Mouse (Mus musculus) hindbrain, embryonic 11.5 days (tissue): ENCODE results near the gene Ifnl3. TPM values are rescaled to one million over a fixed set of nuclear protein-coding genes. Genes with fewer than 3 reads are reported as not detected.

Source experiments
- ATAC-seq: fragments of 200-750 bp; cut with Nextera tagmentation; 2 replicates; pipeline ENCODE4 v1.8.0; 2017; ENCODE audit warnings: mild to moderate bottlenecking, moderate TSS enrichment, moderate library complexity; ENCODE audit not compliant: low FRiP score
- DNase-seq: peaks from one replicate; pipeline ENCODE4 v3.0.0-alpha.2; 2015; ENCODE audit warnings: low spot score
- H3K27ac ChIP-seq: fragments of 300-500 bp; sonication (generic); 2 replicates; pipeline ENCODE4 v1.5.1; 2014; ENCODE audit warnings: mild to moderate bottlenecking, low read depth, low read length
- H3K27me3 ChIP-seq: fragments of 300-500 bp; sonication (generic); 2 replicates; pipeline ENCODE4 v1.6.1; 2014; ENCODE audit warnings: mild to moderate bottlenecking, low read length, moderate library complexity, mixed read lengths; ENCODE audit not compliant: control insufficient read depth, insufficient read depth
- H3K36me3 ChIP-seq: fragments of 300-500 bp; sonication (generic); 2 replicates; pipeline ENCODE4 v1.6.1; 2014; ENCODE audit warnings: mild to moderate bottlenecking, low read length, moderate library complexity, mixed read lengths; ENCODE audit not compliant: control insufficient read depth, insufficient read depth
- H3K4me1 ChIP-seq: fragments of 300-500 bp; sonication (generic); replicated peaks from 2 replicates; pipeline ENCODE4 v1.6.1; 2014; ENCODE audit warnings: low read length, mixed read lengths; ENCODE audit not compliant: control insufficient read depth, insufficient read depth
- H3K4me2 ChIP-seq: fragments of 300-500 bp; sonication (generic); replicated peaks from 2 replicates; pipeline ENCODE4 v1.6.1; 2014; ENCODE audit warnings: mild to moderate bottlenecking, low read depth, low read length
- H3K4me3 ChIP-seq: fragments of 300-500 bp; sonication (generic); 2 replicates; pipeline ENCODE4 v1.5.1; 2014; ENCODE audit warnings: low read depth, low read length
- H3K9ac ChIP-seq: fragments of 300-500 bp; sonication (generic); 2 replicates; pipeline ENCODE4 v1.6.1; 2014; ENCODE audit warnings: low read depth, low read length
- H3K9me3 ChIP-seq: fragments of 300-500 bp; sonication (generic); 2 replicates; pipeline ENCODE4 v1.6.1; 2016; ENCODE audit warnings: low read length; ENCODE audit not compliant: control insufficient read depth
- WGBS: fragments of 180-500 bp; shearing (Covaris S2); extraction: QIAGEN DNeasy Blood & Tissue Kit; methylation state at CpG from one replicate; pipeline ENCODE4 v1.1.7; 2014; 5-methylcytosine and 5-hydroxymethylcytosine counted together
- polyA plus RNA-seq: library from polyadenylated mRNA; unstranded; fragments of >200 nt; fragmentation: Nextera tagmentation; extraction: Ambion mirVana; gene quantifications from 2 replicates; pipeline ENCODE4 v1.2.1, GENCODE M21; 2014

The Ifnl3 gene
- polyA plus RNA-seq, 1 experiment from 2014 or later, result not detected

GRCm38 (mm10) chr7:28555939-28556535 lies 33.4 kb downstream of the Ifnl3 start:
- H3K4me2 ChIP-seq, result no peak overlapping the region
- no peaks in the 10 kb centered on the region for H3K4me1 ChIP-seq
- no peaks in the 10 kb centered on the region for H3K9me3 ChIP-seq
- peaks cover 3% of the 10 kb centered on the region; the same call in 1 of the 2 replicates for H3K36me3 ChIP-seq
- no peak overlapping the region for H3K4me3 ChIP-seq
- no peak overlapping the region for H3K27ac ChIP-seq
- no peak overlapping the region for H3K9ac ChIP-seq
- WGBS, result 25% methylated on average over 5 of the region's 5 CpGs
- DNase-seq, result no peak
- ATAC-seq, result no peak
- H3K27me3 ChIP-seq, result no peaks in the 10 kb centered on the region

- H3K27me3 ChIP-seq, result no peaks in the 10 kb centered on the region
- H3K9me3 ChIP-seq, result no peaks in the 10 kb centered on the region
- no peak for DNase-seq
- H3K9ac ChIP-seq, result no peak overlapping the region
- no peaks in the 10 kb centered on the region for H3K4me1 ChIP-seq
- H3K4me2 ChIP-seq, result no peak overlapping the region
- no peak overlapping the region for H3K27ac ChIP-seq
- 81% methylated on average over 5 of the region's 5 CpGs for WGBS
- no peak overlapping the region for H3K4me3 ChIP-seq
- no peak for ATAC-seq
- H3K36me3 ChIP-seq, result peaks cover 3% of the 10 kb centered on the region; the same call in 1 of the 2 replicates
These were observed 34.4 kb downstream of the Ifnl3 start for GRCm38 (mm10) chr7:28557069-28557468.

- WGBS, result 73% methylated on average over 6 of the region's 6 CpGs
- DNase-seq, result no peak
- H3K27ac ChIP-seq, result no peak overlapping the region
These were observed 35.1 kb downstream of the Ifnl3 start for GRCm38 (mm10) chr7:28557708-28558107.

GRCm38 (mm10) chr7:28558486-28558885 lies 35.9 kb downstream of the Ifnl3 start:
- no peak overlapping the region for H3K4me3 ChIP-seq
- ATAC-seq, result no peak
- H3K36me3 ChIP-seq, result peaks cover 3% of the 10 kb centered on the region; the same call in 1 of the 2 replicates
- no peak overlapping the region for H3K9ac ChIP-seq
- H3K4me2 ChIP-seq, result no peak overlapping the region
- no peaks in the 10 kb centered on the region for H3K27me3 ChIP-seq
- no peaks in the 10 kb centered on the region for H3K9me3 ChIP-seq
- no peak for DNase-seq
- H3K27ac ChIP-seq, result no peak overlapping the region
- H3K4me1 ChIP-seq, result no peaks in the 10 kb centered on the region
- 51% methylated on average over 4 of the region's 4 CpGs for WGBS

More at GRCm38 (mm10) chr7:28557708-28558107, 35.1 kb downstream of the Ifnl3 start:
- no peaks in the 10 kb centered on the region for H3K4me1 ChIP-seq
- no peak for ATAC-seq
- no peaks in the 10 kb centered on the region for H3K27me3 ChIP-seq
- no peak overlapping the region for H3K4me2 ChIP-seq
- no peak overlapping the region for H3K4me3 ChIP-seq
- H3K9ac ChIP-seq, result no peak overlapping the region
- no peaks in the 10 kb centered on the region for H3K9me3 ChIP-seq
- H3K36me3 ChIP-seq, result peaks cover 3% of the 10 kb centered on the region; the same call in 1 of the 2 replicates

GRCm38 (mm10) chr7:28560856-28561255 lies 38.2 kb downstream of the Ifnl3 start:
- peaks cover 3% of the 10 kb centered on the region; the same call in 1 of the 2 replicates for H3K36me3 ChIP-seq
- ATAC-seq, result no peak
- no peak for DNase-seq
- WGBS, result 96% methylated on average over 10 of the region's 10 CpGs
- H3K4me2 ChIP-seq, result no peak overlapping the region
- H3K9ac ChIP-seq, result no peak overlapping the region
- H3K4me1 ChIP-seq, result no peaks in the 10 kb centered on the region
- no peak overlapping the region for H3K4me3 ChIP-seq
- H3K9me3 ChIP-seq, result no peaks in the 10 kb centered on the region
- H3K27ac ChIP-seq, result no peak overlapping the region
- no peaks in the 10 kb centered on the region for H3K27me3 ChIP-seq

- H3K27ac ChIP-seq, result no peak overlapping the region
- no peak overlapping the region for H3K4me2 ChIP-seq
- ATAC-seq (no peak), DNase-seq (no peak)
- no peak overlapping the region for H3K4me3 ChIP-seq
- H3K9ac ChIP-seq, result no peak overlapping the region
- no peaks in the 10 kb centered on the region for H3K9me3 ChIP-seq
- no peaks in the 10 kb centered on the region for H3K27me3 ChIP-seq
- H3K4me1 ChIP-seq, result no peaks in the 10 kb centered on the region
- H3K36me3 ChIP-seq, result peaks cover 3% of the 10 kb centered on the region; the same call in 1 of the 2 replicates
- 89% methylated on average over 11 of the region's 11 CpGs for WGBS
These were observed 39.3 kb downstream of the Ifnl3 start for GRCm38 (mm10) chr7:28561967-28562366.

- peaks cover 3% of the 10 kb centered on the region; the same call in 1 of the 2 replicates for H3K36me3 ChIP-seq
These were observed 39.7 kb downstream of the Ifnl3 start for GRCm38 (mm10) chr7:28562371-28562770.

GRCm38 (mm10) chr7:28562951-28563350 lies 40.3 kb downstream of the Ifnl3 start:
- H3K4me1 ChIP-seq, result no peaks in the 10 kb centered on the region
- 93% methylated on average over 13 of the region's 13 CpGs for WGBS
- no peak overlapping the region for H3K4me2 ChIP-seq
- no peak for ATAC-seq
- H3K27me3 ChIP-seq, result no peaks in the 10 kb centered on the region
- H3K36me3 ChIP-seq, result peaks cover 7% of the 10 kb centered on the region; the same call in 1 of the 2 replicates
- H3K4me3 ChIP-seq, result no peak overlapping the region
- no peak overlapping the region for H3K9ac ChIP-seq
- H3K9me3 ChIP-seq, result no peaks in the 10 kb centered on the region
- H3K27ac ChIP-seq, result no peak overlapping the region
- no peak for DNase-seq

More at GRCm38 (mm10) chr7:28562371-28562770, 39.7 kb downstream of the Ifnl3 start:
- H3K9ac ChIP-seq, result no peak overlapping the region
- ATAC-seq (no peak), DNase-seq (no peak)
- no peaks in the 10 kb centered on the region for H3K9me3 ChIP-seq
- H3K27ac ChIP-seq, result no peak overlapping the region
- 89% methylated on average over 13 of the region's 13 CpGs for WGBS
- no peaks in the 10 kb centered on the region for H3K27me3 ChIP-seq
- no peak overlapping the region for H3K4me2 ChIP-seq
- no peaks in the 10 kb centered on the region for H3K4me1 ChIP-seq
- H3K4me3 ChIP-seq, result no peak overlapping the region

GRCm38 (mm10) chr7:28565407-28565806 lies 42.8 kb downstream of the Ifnl3 start:
- ATAC-seq (no peak), DNase-seq (no peak)
- Histone ChIP-seq H3K9me3 (no peaks in the 10 kb centered on the region), H3K27ac (no peak overlapping the region), H3K4me2 (no peak overlapping the region), H3K36me3 (0 out of 2 replicates have a peak, but pooled peaks cover 7% of the 10 kb centered on the region), H3K27me3 (no peaks in the 10 kb centered on the region), H3K9ac (no peak overlapping the region), H3K4me3 (no peak overlapping the region), H3K4me1 (no peaks in the 10 kb centered on the region)
- 88% methylated on average over 5 of the region's 5 CpGs for WGBS
